Mouse (Mus musculus) heart, adult 2 months (tissue): ENCODE measurements around the gene Prg2. TPM values are rescaled to one million over a fixed set of nuclear protein-coding genes. Genes with fewer than 3 reads are reported as not detected.

Source experiments
- DNase-seq, 2 experiments: peaks; one replicate each; pipeline ENCODE4 v3.0.0; 2021
- H3K27ac ChIP-seq: fragments of 200-600 bp; 2 replicates; pipeline ENCODE4 v1.8.1; 2022
- H3K27me3 ChIP-seq: fragments of 200-500 bp; 2 replicates; pipeline ENCODE4 v1.6.1; 2012; ENCODE audit warnings: mild to moderate bottlenecking, low read length, inconsistent platforms, mixed read lengths; ENCODE audit not compliant: control insufficient read depth, insufficient read depth
- H3K36me3 ChIP-seq: fragments of 200-500 bp; 2 replicates; pipeline ENCODE4 v1.6.1; 2012; ENCODE audit warnings: low read length, inconsistent platforms; ENCODE audit not compliant: control insufficient read depth, insufficient read depth
- H3K4me1 ChIP-seq: fragments of 200-500 bp; 2 replicates; pipeline ENCODE4 v1.6.1; 2011; ENCODE audit warnings: low read length; ENCODE audit not compliant: control insufficient read depth, insufficient read depth
- H3K4me3 ChIP-seq: fragments of 200-600 bp; 2 replicates; pipeline ENCODE4 v1.8.1; 2022
- H3K79me2 ChIP-seq: fragments of 200-500 bp; replicated peaks from 2 replicates; pipeline ENCODE4 v1.6.1; 2012; ENCODE audit warnings: mild to moderate bottlenecking, inconsistent platforms, low read length, moderate library complexity, mixed read lengths; ENCODE audit not compliant: control insufficient read depth, insufficient read depth
- H3K9ac ChIP-seq: fragments of 200-500 bp; 2 replicates; pipeline ENCODE4 v1.6.1; 2012; ENCODE audit warnings: low read depth, mild to moderate bottlenecking, control low read depth, inconsistent platforms, low read length, mixed read lengths
- CTCF ChIP-seq: fragments of 200-600 bp; IDR thresholded peaks from 2 replicates; pipeline ENCODE4 v1.8.1; 2022; ENCODE audit warnings: antibody characterized with exemption, mild to moderate bottlenecking, moderate library complexity
- EP300 ChIP-seq: fragments of 200-500 bp; IDR thresholded peaks from 2 replicates; pipeline ENCODE4 v1.6.1; 2011; ENCODE audit warnings: low read depth, low read length, control low read depth; ENCODE audit not compliant: insufficient read depth
- POLR2A ChIP-seq: fragments of 200-500 bp; IDR thresholded peaks from 2 replicates; pipeline ENCODE4 v1.6.1; 2011; ENCODE audit warnings: mild to moderate bottlenecking, low read depth, low read length, control low read depth; ENCODE audit not compliant: insufficient read depth
- WGBS: fragments of 180-500 bp; shearing (Covaris S2); methylation state at CpG from one replicate; pipeline ENCODE4 v1.1.7; 2018; 5-methylcytosine and 5-hydroxymethylcytosine counted together
- intact Hi-C: fragments of 180-260 bp; cut with DNase I; formaldehyde crosslinking; loops from one replicate; pipeline ENCODE4 v1.15.1; 2025
- polyA plus RNA-seq: library from polyadenylated mRNA; depleted of rRNA; stranded (reverse); fragments of >200 nt; gene quantifications from 2 replicates; pipeline ENCODE4 v1.2.3, GENCODE M21; 2012
- total RNA-seq, 2 experiments: library from RNA; stranded (reverse); gene quantifications; 2 replicates each; pipeline ENCODE4 v1.2.3; 2021

Gene Prg2
- total and polyA plus RNA-seq, 3 experiments: 0.14 TPM; not detected in 2

DNA sequence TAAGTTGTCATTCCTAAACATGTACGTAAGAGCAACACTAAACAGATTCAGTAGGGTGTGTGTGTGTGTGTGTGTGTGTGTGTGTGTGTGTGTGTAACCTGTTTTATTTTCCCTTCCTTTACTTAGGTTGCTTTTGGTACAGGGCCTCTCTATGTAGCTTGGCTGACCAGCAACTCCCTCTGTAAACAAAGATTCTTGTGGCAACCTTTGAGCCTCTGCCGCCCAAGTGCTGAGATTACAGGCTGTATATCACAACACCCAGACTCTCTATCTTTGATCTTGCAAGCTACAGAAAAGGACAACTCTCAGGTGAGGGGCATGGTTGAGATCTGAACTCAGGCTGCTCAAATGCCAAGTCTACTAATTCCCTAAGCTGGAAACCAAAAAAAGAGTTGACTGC is 29.0 kb downstream of the Prg2 start:
- no peaks in the 10 kb centered on the region for H3K36me3 ChIP-seq
- H3K4me3 ChIP-seq: no peak overlapping the region
- peaks cover 6% of the 10 kb centered on the region for H3K4me1 ChIP-seq
- 88% methylated on average over 2 of the region's 2 CpGs for WGBS
- no peak overlapping the region for H3K9ac ChIP-seq
- TF ChIP-seq POLR2A (no peak), CTCF (no peak), EP300 (no peak)
- no peaks in the 10 kb centered on the region for H3K79me2 ChIP-seq
- no peaks in the 10 kb centered on the region for H3K27me3 ChIP-seq
- no peak for DNase-seq
- intact Hi-C loops: loop anchor here (2.0 kb wide), 1 partner anchor 178 kb away; no protein-coding TSS in a partner anchor
- H3K27ac ChIP-seq: no peak overlapping the region

DNA sequence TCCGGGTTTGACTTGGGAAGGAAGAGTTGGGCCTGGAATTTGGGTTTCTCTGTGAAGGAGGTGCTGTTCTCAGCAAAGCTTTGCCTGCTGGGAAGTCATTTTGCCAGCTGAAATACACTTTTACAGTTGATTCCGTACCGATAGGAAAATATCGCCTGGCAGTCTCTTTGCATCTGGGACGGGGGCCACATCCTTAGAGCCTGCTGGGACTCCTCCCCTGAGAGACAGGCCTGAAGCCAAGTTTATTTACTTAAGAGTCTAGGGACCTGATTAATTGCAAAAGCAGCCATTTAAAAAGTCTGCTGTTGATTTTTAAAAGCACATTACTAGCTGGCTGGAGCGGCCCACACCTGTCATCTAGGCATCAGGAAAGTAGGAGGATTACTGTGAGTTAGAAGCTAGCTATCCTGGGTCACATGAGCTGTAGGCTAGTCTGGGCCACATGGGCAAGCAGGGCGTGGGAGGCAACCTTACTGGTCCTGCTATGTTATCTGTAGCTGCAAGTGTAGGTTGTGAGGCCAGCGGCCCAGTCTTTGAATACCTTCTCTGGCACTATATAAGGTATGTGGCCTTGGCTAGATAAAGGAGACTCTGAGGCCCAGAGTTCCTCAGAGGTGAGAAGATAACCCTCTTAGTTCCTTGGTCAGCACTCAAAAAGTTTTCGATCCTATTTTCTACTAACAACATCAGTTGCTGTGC is 31.8 kb downstream of the Prg2 start:
- Histone ChIP-seq H3K4me3 (no peak overlapping the region), H3K36me3 (no peaks in the 10 kb centered on the region), H3K79me2 (no peaks in the 10 kb centered on the region), H3K9ac (no peak overlapping the region), H3K27me3 (no peaks in the 10 kb centered on the region), H3K4me1 (peaks cover 6% of the 10 kb centered on the region), H3K27ac (no peak overlapping the region; the same call in none of the 2 replicates)
- intact Hi-C loops: no loop called here
- WGBS: 35% methylated on average over 9 of the region's 9 CpGs
- TF ChIP-seq CTCF: no peak
- 0 out of 2 replicates have a peak, but pooled peaks have one; percentile 6 for TF ChIP-seq EP300
- DNase-seq: peak in 1 of 2 experiments; percentile 33

DNA sequence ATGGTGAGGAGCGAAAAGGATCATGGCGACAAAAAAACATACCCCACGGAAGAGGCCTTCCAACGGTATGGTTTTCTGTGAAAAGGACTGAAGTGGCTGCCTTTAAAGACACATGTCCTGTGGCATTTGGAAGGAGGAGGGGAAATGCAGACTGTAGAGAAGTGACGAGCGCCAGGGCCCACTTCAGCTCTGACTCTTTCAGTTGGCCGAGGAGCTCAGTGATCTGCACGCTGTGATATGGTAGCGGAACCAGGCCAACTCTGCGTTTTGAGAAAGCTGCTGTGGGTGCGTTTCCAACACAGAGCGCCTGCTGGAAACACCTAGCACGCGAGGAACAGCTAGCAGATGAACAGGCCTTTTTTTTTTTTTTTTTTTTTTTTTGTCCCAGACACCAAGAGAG is 32.4 kb downstream of the Prg2 start:
- Histone ChIP-seq H3K4me1 (peaks cover 6% of the 10 kb centered on the region), H3K79me2 (no peaks in the 10 kb centered on the region), H3K27ac (no peak overlapping the region; the same call in 1 of the 2 replicates), H3K27me3 (no peaks in the 10 kb centered on the region), H3K9ac (no peak overlapping the region), H3K4me3 (no peak overlapping the region), H3K36me3 (no peaks in the 10 kb centered on the region)
- TF ChIP-seq EP300 (no peak), POLR2A (no peak), CTCF (no peak)
- DNase-seq: no peak
- intact Hi-C loops: no loop called here
- WGBS: 64% methylated on average over 14 of the region's 14 CpGs

DNA sequence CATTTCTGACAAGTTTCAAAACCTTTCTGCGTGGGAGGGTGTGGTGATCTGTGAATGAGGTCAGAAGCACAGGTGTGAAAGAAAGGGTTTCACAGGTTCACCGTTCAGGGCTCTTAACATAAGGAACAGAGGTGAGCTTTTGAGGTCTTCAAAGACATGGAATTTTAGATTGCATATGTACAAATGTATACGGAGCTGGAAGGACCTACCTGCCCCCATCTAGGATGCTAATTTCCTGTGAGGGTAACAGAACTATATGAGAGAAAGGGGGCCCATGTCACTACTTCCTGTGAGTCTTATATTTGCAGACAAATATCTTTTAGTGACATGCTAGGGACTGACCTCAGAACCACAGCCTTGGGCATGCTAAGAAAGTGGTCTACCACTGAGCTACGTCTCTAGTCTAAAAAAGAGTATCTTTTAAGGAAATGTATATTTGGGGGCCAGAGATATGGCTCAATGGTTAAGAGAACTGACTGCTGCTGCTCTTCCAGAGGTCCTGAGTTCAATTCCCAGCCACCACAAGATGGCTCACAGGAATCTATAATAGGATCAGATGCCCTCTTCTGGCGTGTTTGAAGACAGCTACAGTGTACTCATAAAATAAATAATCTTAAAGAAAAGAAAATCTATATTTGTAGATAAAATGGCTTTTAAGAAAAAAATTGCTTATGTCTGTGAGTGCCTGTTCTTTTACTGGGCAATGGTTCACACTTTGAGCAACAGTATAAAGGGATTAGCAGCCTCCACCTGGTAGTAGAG is 33.7 kb downstream of the Prg2 start:
- peaks cover 6% of the 10 kb centered on the region for H3K4me1 ChIP-seq
- H3K9ac ChIP-seq: no peak overlapping the region
- intact Hi-C loops: no loop called here
- no peak overlapping the region for H3K27ac ChIP-seq
- H3K79me2 ChIP-seq: no peaks in the 10 kb centered on the region
- H3K27me3 ChIP-seq: no peaks in the 10 kb centered on the region
- 88% methylated on average over 5 of the region's 5 CpGs for WGBS
- no peak overlapping the region for H3K4me3 ChIP-seq
- H3K36me3 ChIP-seq: no peaks in the 10 kb centered on the region
- no peak for DNase-seq
- TF ChIP-seq CTCF (no peak), EP300 (no peak), POLR2A (no peak)

DNA sequence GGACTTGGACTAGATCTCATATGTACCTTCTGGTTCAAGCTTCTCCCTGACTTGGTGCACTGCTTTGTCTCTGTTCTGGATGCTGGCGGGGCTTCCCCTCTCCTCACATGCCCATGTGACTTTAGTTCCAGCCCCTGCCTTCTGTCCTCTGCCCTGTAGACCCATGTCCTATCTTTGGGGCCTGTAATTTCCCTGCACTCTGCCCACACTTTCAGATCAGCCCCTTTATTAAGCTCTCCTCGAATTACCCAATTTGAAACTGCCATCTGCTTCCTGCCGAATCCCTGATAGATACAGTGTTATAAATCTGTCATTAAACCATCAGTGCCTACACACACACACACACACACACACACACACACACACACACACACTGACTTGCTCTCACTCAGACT is 34.3 kb downstream of the Prg2 start:
- TF ChIP-seq POLR2A: no peak
- no peak for TF ChIP-seq EP300
- TF ChIP-seq CTCF: no peak
- intact Hi-C loops: no loop called here
- Histone ChIP-seq H3K27me3 (no peaks in the 10 kb centered on the region), H3K36me3 (no peaks in the 10 kb centered on the region), H3K27ac (no peak overlapping the region), H3K4me3 (no peak overlapping the region), H3K9ac (no peak overlapping the region), H3K4me1 (peaks cover 6% of the 10 kb centered on the region), H3K79me2 (no peaks in the 10 kb centered on the region)
- DNase-seq: no peak
- WGBS: 67% methylated on average over 3 of the region's 3 CpGs

DNA sequence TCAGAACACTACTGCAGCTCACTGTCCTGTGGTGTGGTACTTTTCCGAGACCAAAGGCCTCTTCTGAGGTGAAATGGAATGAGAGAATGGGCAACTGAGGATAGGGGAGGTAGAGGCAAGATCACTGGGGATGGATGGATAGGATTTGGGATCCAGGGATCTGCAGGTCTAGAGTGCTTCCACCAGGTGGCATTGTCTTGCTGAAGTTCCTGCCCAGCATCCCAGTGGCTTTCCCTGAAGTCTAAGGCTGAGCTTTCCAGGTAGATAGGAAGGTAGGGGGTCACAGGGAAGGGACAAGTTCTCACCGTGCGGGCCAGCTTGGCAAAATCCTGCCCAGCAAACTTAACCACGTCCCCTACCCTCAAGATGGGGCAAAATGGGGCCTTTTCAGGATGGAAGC is 41.8 kb downstream of the Prg2 start:
- Histone ChIP-seq H3K4me1 (no peaks in the 10 kb centered on the region), H3K9ac (no peak overlapping the region), H3K27me3 (no peaks in the 10 kb centered on the region), H3K79me2 (no peaks in the 10 kb centered on the region), H3K36me3 (no peaks in the 10 kb centered on the region), H3K4me3 (no peak overlapping the region), H3K27ac (no peak overlapping the region)
- no peak for DNase-seq
- intact Hi-C loops: loop anchor here (1.0 to 5.0 kb wide), 2 partner anchors 224 to 540 kb away; no protein-coding TSS in a partner anchor
- WGBS: 23% methylated on average over 4 of the region's 4 CpGs
- TF ChIP-seq POLR2A: no peak
- peak; percentile 72 for TF ChIP-seq CTCF
